Mouse (Mus musculus): Measurements from ENCODE around the gene Zfand4.
"Not testable (repeated sequence)": the region's sequence is repeated elsewhere in the genome, so short reads cannot be mapped to it uniquely, and the experiment has no call there.

Gene Zfand4

GRCm38 (mm10) chr6:116264018-116264651, at the start of gene Zfand4:
Gene Zfand4, plus strand, starts transcription at chr6:116264222.
- DNase-seq (ENCODE audit: low spot score in 2 of 2): peak; percentile 89 to 97

- no peak for DNase-seq (ENCODE audit: low spot score in 2 of 2)
Measured at GRCm38 (mm10) chr6:116227767-116228166, 36.3 kb upstream of the Zfand4 start.

GRCm38 (mm10) chr6:116228785-116229525, 35.1 kb upstream of the Zfand4 start:
- DNase-seq (ENCODE audit: low spot score in 2 of 2): peak; percentile 37 to 68

GRCm38 (mm10) chr6:116234821-116235220, 29.2 kb upstream of the Zfand4 start:
- DNase-seq (ENCODE audit: low spot score in 2 of 2): not testable (repeated sequence)

GRCm38 (mm10) chr6:116235336-116235735, 28.7 kb upstream of the Zfand4 start:
- no peak for DNase-seq (ENCODE audit: low spot score in 2 of 2)

- DNase-seq (ENCODE audit: low spot score in 2 of 2): no peak
Measured at GRCm38 (mm10) chr6:116238083-116238482, 25.9 kb upstream of the Zfand4 start.

GRCm38 (mm10) chr6:116240371-116240770, 23.7 kb upstream of the Zfand4 start:
- DNase-seq (ENCODE audit: low spot score in 2 of 2): no peak

- DNase-seq (ENCODE audit: low spot score in 2 of 2): no peak
Measured at GRCm38 (mm10) chr6:116259649-116260048, 4.4 kb upstream of the Zfand4 start.

- no peak for DNase-seq (ENCODE audit: low spot score in 2 of 2)
Measured at GRCm38 (mm10) chr6:116260481-116260880, 3.5 kb upstream of the Zfand4 start.

GRCm38 (mm10) chr6:116262824-116263223, 1.2 kb upstream of the Zfand4 start:
- no peak for DNase-seq (ENCODE audit: low spot score in 2 of 2)

GRCm38 (mm10) chr6:116264836-116265235, 814 bp downstream of the Zfand4 start:
- no peak for DNase-seq (ENCODE audit: low spot score in 2 of 2)

- DNase-seq (ENCODE audit: low spot score in 2 of 2): no peak
Measured at GRCm38 (mm10) chr6:116265603-116266002, 1.6 kb downstream of the Zfand4 start.

GRCm38 (mm10) chr6:116266273-116267109, 2.5 kb downstream of the Zfand4 start:
- DNase-seq (ENCODE audit: low spot score in 2 of 2): no peak

GRCm38 (mm10) chr6:116267110-116267423, 3.0 kb downstream of the Zfand4 start:
- DNase-seq (ENCODE audit: low spot score in 2 of 2): no peak

GRCm38 (mm10) chr6:116275695-116276094, 11.7 kb downstream of the Zfand4 start:
- no peak for DNase-seq (ENCODE audit: low spot score in 2 of 2)

- no peak for DNase-seq (ENCODE audit: low spot score in 2 of 2)
Measured at GRCm38 (mm10) chr6:116278679-116279317, 14.8 kb downstream of the Zfand4 start.

- no peak for DNase-seq (ENCODE audit: low spot score in 2 of 2)
Measured at GRCm38 (mm10) chr6:116281014-116281413, 17.0 kb downstream of the Zfand4 start.

- DNase-seq (ENCODE audit: low spot score in 2 of 2): no peak
Measured at GRCm38 (mm10) chr6:116282546-116282945, 18.5 kb downstream of the Zfand4 start.

- no peak for DNase-seq (ENCODE audit: low spot score in 2 of 2)
Measured at GRCm38 (mm10) chr6:116283280-116283679, 19.3 kb downstream of the Zfand4 start.

- DNase-seq (ENCODE audit: low spot score in 2 of 2): no peak
Measured at GRCm38 (mm10) chr6:116286321-116286720, 22.3 kb downstream of the Zfand4 start.

- no peak for DNase-seq (ENCODE audit: low spot score in 2 of 2)
Measured at GRCm38 (mm10) chr6:116286870-116287575, 23.0 kb downstream of the Zfand4 start.
